Mouse (Mus musculus): ENCODE measurements around the gene Tekt5.

- TF ChIP-seq POLR2A (IDR thresholded peaks at IDR 0.05; ENCODE audit: low read depth, low read length) (no peak), CTCF (IDR thresholded peaks at IDR 0.05; ENCODE audit: extremely low read depth, insufficient read depth, insufficient read length, insufficient replicate concordance) (no peak)
Observed at GRCm38 (mm10) chr16:10327563-10328333, 67.5 kb downstream of the Tekt5 start.

Data from spleen, adult 2 months (tissue).